Mouse (Mus musculus): Measurements from ENCODE around the gene Dr1. TPM values are rescaled to one million over a fixed set of nuclear protein-coding genes. Genes with fewer than 3 reads are reported as not detected.

Gene Dr1
- total RNA-seq, 2 experiments from 2014 or later, result 19.2 to 22.4 TPM

Other genes starting within 250 kb of the Dr1 start
- 10 to 100 TPM; 11.8 to 14.0 TPM for gene Mtf2, start 203.2 kb upstream of the Dr1 start, total RNA-seq (2021)
- gene Tmed5, start 136.3 kb upstream of the Dr1 start, total RNA-seq (2021), result 10 to 100 TPM; 25.4 to 26.0 TPM
- under 1 TPM; 0.31 to 0.59 TPM for gene Ccdc18, start 136.0 kb upstream of the Dr1 start, total RNA-seq (2021)
- gene Pigg, start 43.7 kb downstream of the Dr1 start, total RNA-seq (2021), result 10 to 100 TPM in 1 of 2 experiments, 1 to 10 TPM in 1; 9.0 to 10.7 TPM
- gene Gm42517, start 99.0 kb downstream of the Dr1 start, total RNA-seq (2021), result under 1 TPM; 0.50 to 0.78 TPM
- gene Pde6b, start 119.5 kb downstream of the Dr1 start, total RNA-seq (2021), result not detected
- 1,000 to 10,000 TPM; 1,102 to 1,112 TPM for gene Atp5k, start 165.6 kb downstream of the Dr1 start, total RNA-seq (2021)
- 1 to 10 TPM; 1.2 to 1.6 TPM for gene Mfsd7a, start 180.0 kb downstream of the Dr1 start, total RNA-seq (2021)
- gene Pcgf3, start 192.3 kb downstream of the Dr1 start, total RNA-seq (2021), result 10 to 100 TPM; 28.8 to 33.9 TPM